Mouse (Mus musculus) adrenal gland, adult (tissue): ENCODE measurements at regions not wholly inside any gene's neighbourhood (a gene's known extent, or its start where the extent isn't known, plus 50 kb on each side); places are given as distances from the start of the nearest gene placed in this dataset.

Source experiments
- DNase-seq, 2 experiments: peaks; one replicate each; pipeline ENCODE4 v3.0.0; 2022 to 2023; ENCODE audit warnings: low spot score in 1 of 2; ENCODE audit not compliant: inconsistent age in 2 of 2

DNA sequence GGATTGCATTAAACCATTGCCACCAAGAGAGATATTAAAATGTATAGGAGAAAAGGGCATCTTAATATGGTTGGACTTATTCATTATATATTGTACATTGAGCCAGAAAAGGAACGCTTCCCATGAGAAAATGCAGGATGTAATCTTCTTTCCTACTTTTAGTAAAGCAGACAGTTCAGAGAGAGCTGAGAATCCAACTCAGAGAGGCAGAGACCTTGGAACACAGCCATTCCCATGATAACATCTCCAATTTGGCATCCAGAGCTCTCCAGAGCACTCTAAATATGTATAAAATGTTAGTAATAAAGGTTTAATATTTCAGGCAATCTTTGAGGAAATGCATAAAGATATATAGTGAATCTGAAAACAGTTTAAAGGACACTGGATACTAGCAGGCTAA, 199.3 kb upstream of the Asb5 start:
- peak in 1 of 2 experiments; percentile 28 for DNase-seq

DNA sequence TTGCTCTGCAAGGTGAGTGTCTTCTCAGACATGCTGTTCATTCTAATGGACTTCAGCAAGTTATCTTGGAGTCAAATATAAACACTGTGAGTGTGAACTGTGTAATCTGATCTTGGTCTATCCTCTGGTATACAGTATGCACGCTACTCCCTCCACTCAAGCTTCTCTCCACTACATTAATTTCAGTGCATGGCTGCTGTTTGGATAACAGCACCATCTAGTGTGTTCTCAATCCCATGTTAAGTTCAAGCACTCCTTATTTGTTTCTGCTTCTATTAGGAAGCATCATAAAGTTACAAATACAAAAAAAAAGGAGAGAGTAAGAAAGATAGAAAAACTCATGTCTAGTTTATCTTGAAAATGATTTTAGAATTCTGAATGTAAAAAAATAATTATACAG, 197.5 kb upstream of the Asb5 start:
- no peak for DNase-seq

DNA sequence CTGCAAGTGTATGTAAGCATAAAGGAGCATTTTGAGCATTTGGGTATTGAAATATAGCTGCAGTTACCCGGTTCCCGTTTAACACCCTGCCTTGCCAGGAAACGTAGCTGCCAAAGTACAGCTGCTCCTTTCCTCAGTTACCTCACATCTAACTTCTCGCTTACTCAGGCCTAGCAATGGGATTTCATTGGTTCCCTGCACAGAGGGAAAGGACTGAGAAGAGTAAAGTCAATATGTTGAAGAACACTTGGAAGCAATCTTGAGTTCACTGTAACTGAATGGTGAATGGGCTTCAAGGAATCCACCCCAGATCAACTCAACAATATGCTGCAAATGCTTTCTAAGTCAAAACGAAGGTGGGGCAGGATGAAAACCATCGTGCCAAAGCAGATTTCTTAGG, 178.3 kb upstream of the Asb5 start:
- no peak for DNase-seq

DNA sequence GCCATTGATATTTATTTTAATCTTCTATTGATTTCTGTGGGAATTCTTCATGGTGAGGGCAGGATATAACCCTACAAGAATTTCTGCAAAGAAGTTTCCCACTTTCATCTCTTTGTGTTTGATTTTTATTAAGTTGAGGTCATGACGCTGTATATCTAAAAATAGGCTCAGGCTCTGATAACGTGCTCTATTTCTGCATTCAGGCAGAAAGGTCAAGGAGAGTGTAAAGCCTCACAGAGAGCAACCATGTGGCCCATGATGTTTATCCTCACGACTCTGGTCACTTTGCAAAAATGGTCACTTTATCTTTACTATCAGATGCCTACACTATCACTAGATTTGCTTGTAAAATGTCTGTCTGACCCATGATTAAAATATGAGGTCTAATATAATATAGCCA, 167.7 kb upstream of the Asb5 start:
- DNase-seq = peak in 1 of 2 experiments; percentile 28

DNA sequence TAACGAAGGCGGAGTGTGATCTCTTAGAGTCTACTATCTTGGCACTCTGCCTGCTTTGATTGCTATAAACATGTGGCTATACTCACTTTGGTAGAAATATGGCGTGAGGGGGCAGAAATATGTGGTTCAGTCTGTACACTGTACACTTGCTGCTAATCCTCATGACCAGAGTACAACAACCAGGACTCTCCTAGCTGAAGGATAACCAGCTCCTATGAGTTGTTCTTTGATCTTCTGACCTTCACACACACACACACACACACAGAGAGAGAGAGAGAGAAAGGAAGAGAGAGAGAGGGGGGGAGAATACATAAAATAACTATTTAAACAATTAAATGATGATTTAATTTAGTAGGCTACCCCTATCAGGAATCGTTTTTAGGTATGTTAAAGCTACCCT, 158.9 kb upstream of the Asb5 start:
- no peak for DNase-seq

DNA sequence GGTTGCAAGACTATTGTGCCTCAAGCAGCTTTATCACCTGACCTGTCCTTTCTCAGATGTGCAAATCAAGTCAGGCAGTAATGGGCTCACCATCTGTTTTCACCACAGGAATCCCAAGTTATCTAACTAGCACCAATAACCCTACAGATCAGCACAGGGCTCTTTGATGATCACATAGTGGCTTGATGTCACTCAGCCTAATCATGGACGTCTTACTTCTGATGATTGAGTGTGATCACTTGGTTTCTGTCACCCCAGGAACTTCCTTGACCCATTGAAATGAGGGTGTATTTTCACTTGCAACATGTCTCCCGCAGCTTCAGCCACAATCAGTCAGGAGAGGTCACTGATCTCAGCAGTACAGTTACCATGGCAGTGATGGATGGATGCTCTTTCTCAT, 158.3 kb upstream of the Asb5 start:
- peak in 1 of 2 experiments; percentile 26 for DNase-seq

DNA sequence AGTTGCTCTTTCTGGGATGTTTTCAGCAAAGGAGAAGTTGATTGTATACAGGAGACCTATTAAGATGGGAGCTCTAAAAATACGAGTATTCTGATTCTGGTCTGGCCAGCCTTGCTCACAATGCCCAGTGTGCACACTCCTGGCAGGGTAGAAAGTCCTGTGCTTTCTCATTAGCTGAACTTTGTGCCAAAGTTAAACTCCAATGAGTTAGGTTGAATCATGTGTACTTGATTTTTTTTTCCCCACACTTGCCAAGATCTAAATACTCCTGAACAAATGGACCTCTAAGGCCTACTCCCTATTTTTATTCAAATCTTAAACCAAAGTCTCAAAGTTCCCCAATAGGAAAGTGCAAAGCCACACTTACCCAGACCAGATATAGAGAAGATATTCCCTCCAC, 156.5 kb upstream of the Asb5 start:
- no peak for DNase-seq

DNA sequence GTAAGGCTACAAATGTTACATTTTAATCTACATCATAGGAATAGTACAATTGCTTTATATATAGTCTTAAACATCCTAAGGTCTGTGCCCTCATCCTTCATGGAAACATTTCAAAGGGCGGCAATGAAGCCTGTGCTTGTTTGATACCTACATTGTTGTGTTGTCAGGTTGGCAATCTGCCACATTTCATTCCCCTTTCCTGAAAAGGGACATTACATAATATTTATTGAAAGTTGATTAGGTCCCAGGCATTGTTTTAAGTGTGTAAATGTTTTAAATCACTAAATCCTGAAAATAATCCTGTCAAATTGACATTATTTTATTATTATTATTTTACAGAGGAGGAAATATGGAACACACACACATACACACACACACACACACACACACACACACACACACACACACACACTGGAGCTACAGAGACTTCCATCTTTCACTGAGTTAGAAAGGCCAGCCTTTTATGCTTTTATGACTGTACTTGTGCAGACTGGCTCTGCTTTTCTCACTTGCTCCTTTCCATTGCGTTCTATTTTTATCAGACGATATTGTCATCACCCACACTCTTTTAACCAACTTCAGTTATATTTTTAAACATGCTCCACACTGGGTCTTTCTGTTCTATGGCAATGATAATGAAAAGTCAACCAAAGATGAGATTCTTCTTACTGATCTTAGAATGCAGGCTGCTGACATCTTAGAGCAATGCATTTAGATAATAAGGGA, 153.8 kb upstream of the Asb5 start:
- no peak for DNase-seq

DNA sequence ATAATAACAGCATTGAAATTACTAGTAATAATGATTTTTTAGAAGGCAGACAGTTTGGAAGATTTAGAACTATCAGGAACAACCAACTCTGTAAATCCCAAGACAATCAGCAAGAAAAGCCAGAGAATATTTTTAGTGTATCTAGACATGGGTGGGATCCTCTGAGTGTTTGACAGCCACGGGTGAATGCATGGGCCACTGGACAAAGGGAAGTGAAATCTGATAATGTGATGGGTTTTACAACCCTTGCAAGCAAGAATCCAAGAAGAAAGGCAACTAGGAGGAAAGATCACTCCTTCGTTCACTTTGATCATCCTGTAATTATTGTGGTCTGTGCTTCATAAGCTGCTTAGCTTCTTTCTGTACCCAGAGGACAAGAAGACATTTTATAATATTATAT, 149.2 kb upstream of the Asb5 start:
- no peak for DNase-seq

DNA sequence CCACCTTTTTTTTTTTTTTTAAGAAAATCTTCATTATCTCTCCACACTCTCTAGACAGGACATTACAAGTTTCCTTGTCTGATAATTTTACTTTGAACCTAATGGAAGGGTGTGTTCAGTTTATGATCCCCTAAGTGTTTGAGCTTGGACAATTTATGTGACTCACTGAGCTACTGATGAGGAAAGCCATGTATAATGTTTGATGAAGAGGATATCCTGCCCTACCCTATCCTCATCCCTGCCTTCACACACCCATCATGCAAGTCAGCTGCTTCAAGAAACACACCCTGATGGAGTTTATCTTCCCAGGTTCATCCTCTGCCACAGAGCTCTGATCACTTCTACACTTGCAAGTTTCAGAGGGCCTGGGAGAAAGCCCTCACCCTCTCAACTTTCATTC, 136.5 kb upstream of the Asb5 start:
- no peak for DNase-seq

DNA sequence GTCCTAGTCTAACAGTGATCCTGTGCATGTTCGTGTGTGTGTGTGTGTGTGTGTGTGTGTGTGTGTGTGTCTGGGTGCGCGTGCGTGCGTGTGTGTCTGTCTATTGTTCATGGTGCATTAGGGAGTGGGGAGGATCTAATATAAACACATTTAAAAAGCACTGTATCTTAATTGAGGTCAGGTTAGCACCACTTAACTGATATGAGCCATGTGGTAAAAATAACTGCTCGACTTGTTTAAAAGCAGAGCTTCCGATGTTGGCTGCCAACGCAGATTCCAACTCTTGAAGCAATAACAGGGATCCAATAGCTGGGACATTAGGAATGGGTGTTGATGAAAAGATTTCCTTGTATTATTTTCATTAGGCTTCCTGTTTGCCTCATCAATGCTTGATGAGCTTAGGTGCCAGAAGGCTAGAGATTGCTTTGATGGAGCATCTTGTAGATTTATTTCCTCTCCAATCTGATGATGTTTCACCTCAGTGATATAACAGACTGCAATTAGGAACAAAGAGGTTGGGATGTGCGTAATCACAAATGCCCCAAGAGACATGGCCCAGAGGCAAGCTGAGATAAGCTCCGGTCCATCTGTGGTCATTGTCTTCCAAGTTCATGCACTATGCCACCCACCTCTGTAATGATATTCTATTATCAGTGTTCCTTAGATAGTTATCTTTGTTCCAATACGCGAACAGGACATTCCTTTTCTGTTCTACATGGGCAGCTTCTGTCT, 135.7 kb upstream of the Asb5 start:
- peak in 1 of 2 experiments; percentile 29 for DNase-seq

DNA sequence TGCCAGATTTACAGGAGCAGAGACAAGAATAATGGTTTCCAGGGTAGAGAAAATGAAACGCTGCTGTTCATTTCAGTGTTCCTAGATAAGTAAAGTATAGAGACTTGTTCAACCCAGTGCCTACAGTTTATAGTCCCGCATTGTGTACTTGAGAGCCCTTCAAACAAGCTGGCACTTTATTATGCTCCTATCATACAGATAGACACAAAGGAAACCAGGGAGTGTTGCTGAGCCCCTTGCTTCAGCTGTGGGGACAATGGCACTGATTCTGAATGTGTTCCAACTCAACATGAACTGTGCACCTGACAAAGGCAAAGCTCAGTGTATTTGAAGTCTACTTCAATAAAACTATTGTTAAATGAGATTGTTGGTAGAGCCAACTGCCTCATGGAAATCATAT, 123.7 kb upstream of the Asb5 start:
- DNase-seq = no peak

DNA sequence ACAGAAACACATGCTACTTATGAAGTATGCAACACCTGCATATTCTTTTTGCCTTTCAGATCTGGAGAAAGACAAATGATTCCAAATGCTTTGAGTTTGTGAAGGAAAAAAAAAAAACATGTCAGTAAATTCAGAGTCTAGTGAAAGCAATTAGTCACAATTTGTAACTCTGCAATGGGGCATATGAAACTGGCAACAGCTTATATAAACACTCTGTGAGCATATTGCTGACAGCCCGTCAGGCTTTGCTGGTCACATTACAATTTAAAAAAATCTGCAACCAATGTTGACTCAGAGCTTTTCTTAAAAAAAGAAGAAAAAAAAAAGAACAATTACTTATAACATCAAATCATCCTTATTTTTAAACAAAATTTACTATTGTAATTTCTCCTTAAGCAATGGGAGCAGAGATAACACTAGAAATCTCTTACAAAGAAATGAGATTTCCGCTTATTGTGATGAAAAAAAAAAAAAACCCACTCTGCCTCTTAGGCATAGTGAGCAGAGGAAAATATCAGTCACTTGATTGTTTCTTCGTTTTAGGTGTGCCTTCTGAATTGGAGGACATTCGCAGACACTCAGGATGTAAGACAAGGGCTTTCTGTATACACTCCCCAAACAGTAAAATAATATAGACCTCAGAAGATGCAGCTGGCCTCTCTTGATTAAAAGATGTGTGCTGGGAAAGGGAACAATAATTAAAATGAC, 115.1 kb upstream of the Asb5 start:
- DNase-seq = peak in 1 of 2 experiments; percentile 9

DNA sequence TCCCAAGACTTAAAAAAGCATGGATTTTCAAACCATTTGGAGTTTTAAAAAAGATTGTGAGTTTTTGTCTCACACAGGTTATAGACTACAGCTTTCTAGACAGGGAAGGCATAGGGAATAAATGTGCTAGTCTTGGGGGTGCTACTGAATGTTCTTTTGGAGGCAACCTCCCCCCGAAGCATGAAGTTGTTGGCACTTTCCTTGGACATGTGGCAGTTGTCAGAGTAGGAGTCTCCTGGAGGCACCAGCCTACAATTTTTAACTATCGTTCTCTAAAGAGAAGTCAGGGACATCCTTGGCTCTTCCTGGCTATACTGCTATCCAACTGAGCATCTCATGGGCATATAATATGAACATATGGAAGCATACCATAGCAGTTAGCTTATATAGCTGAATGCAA, 112.7 kb upstream of the Asb5 start:
- no peak for DNase-seq

DNA sequence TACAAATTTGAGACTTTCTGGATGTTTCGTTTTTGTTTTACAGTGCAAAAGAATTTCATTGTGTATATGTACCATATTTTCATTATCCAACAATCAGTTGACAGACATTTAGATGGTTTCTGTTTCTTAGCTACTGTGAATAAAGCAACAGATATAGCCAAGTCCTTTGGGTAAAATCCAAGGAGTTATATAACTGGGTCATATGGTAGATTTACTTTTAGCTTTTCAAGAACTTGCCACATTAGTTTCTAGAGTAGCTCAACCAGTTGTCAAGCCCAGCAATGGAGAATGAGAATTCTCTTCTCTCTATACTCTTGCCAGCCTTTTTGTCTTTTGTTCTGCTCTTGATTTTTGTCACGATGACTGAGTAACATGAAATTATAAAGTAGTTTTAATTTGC, 111.3 kb upstream of the Asb5 start:
- DNase-seq = no peak

DNA sequence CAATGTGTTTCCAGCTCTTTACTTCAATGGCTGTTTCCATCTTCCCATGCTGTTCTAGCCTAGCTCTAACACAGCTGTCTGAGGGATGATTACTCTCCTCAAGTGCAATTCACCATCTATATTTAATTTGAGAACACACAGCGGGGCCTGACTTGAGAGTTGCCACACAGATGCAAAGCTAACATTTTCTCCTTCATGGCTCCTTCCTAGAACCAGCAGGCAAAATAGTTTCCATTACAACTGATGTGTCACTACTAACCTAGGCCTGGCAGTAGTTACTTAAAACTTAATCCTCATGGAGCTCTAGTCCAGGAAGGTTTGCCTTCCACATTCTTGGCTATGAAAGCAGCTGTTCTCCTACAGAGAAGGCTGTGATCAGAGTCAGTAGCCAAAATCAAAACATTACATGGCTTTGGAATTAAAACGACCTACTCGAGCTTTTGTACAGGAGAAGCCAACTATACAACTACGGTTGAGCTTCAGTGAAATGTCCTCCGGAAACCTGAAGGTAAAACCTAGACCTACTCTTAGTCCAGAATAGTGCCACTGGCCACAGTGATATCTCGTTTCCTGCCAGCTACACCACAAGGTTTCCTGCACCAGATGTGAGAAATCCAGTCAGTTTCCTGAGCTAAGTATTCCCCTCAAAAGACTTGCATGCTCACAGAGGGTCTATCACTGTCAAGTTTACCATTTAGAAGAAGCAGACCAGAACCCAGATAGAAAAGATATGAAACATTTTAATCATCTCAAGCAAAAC, 108.9 kb upstream of the Asb5 start:
- DNase-seq = no peak

DNA sequence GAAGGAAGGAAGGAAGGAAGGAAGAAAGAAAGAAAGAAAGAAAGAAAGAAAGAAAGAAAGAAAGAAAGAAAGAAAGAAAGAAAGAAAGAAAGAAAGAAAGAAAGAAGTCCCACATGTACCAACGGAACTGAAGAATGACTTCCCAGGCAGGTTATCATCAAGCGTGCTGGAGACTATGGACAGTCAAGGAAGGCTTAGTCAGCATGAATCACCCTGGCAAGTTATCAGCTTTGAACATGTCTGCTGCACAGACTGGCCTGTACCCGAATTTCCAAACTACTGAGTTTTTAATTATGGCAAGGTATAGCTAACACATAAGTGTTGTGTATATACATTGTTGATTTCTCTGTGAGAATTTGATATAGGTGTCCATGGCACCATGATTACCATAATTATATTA, 104.3 kb upstream of the Asb5 start:
- DNase-seq = peak in 1 of 2 experiments; percentile 71

DNA sequence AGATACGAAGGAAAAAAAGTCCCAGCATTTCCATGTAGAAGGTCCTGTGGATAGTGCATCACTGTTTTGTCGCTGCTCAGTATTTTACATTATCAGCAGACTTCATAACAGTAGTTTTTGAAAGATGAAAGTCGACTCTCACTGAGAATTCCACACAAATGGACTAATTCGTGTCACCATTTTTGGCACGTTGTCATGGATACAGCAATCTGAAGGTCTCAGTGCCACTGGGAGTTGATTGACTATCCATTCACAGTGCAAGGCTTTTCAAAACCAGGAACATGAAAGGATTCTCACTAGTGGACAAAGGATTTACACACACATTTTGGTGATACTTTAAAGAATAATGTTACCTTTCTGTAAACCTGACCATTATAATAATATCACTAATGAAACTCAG, 93.7 kb upstream of the Asb5 start:
- DNase-seq = no peak

DNA sequence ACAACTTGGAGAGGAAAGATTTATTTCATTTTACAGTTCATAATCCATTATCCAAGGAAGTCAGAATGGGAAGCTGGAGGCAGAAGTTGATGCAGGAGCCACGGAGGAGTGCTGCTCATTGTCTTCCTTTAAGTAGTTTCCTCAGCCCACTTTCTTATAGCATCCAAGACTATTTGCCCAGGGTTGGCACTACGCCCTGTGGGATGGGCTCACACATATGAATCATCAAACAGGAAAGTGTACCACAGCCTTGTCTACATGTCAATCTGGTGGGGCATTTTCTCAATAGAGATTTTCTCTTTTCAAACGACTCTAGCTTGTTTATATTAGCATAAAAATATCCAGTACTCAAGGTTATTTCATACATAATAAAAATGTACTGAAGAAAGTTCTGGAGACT, 88.2 kb upstream of the Asb5 start:
- DNase-seq = no peak

DNA sequence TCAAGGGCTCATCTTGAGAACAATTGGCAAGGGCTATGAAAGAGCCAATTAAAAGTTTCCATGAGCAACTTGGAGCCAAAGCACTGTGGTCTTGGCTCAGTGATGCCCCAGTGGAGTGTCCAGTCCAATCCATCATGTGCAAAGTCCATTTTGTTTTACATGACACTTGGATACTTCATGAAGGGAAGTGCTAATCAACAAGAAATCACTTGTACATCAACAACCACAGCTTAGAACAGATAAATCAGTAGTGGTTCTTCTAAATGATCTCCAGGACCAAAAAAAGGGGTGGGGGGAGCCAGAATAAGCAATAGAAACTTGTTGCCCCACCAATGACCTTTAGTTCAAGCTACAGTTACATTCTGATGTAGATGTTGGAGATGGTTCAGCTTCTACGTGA, 87.0 kb upstream of the Asb5 start:
- DNase-seq = no peak

DNA sequence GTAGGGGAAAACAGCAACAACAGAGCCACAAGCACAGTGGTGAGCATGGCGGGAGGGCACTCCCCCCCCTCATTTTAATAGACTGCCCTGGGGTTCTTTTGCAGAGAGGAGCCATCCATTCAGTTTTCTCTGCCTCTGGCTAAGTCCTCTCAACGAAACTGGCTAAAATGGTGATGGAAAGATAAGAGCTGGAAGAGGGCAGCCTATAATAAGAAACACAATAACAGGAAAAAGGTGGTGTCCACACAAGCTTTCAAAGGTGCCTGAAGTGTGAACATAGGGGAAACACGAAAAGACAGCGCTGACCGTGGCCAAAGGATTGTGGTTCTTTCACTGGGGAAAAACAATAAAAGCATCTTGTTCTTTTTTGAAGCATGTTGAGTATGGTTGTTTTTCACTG, 83.0 kb upstream of the Asb5 start:
- DNase-seq = no peak
